Mouse (Mus musculus): ENCODE results near the gene Tsacc. TPM values are rescaled to one million over a fixed set of nuclear protein-coding genes. Genes with fewer than 3 reads are reported as not detected.

The Tsacc gene
- polyA plus RNA-seq, 2 experiments = 2.5 to 4.6 TPM

GRCm38 (mm10) chr3:88331282-88331681 lies 34.5 kb upstream of the Tsacc start:
- Histone ChIP-seq H3K27ac (no peak overlapping the region), H3K27me3 (ENCODE audit: control insufficient read depth, insufficient read depth, low read length) (no peaks in the 10 kb centered on the region), H3K4me1 (replicated peaks; ENCODE audit: control insufficient read depth in 2 of 2, insufficient read depth in 2 of 2, low read length in 1 of 2) (peaks cover 11 to 14% of the 10 kb centered on the region in 2 experiments), H3K4me3 (ENCODE audit: insufficient read depth in 1 of 2, low read depth in 2 of 2, low read length in 2 of 2) (no peak overlapping the region), H3K4me2 (ENCODE audit: low read depth) (no peak overlapping the region), H3K9me3 (ENCODE audit: control insufficient read depth, low read length) (no peaks in the 10 kb centered on the region), H3K36me3 (replicated peaks; ENCODE audit: control insufficient read depth, insufficient read depth, low read depth) (no peaks in the 10 kb centered on the region), H3K9ac (replicated peaks) (no peak overlapping the region)
- WGBS (ENCODE audit: insufficient replicate concordance) = 15% methylated on average over 2 of the region's 2 CpGs
- TF ChIP-seq EP300 (IDR thresholded peaks at IDR 0.05; ENCODE audit: low read depth) (no peak), CTCF (IDR thresholded peaks at IDR 0.05; ENCODE audit: low read depth) (peak; percentile 91)
- peak; percentile 56 to 60 (median 57) for DNase-seq (ENCODE audit: low read depth in 3 of 3, low spot score in 3 of 3)
- no peak for ATAC-seq (ENCODE audit: insufficient read depth)

DNA sequence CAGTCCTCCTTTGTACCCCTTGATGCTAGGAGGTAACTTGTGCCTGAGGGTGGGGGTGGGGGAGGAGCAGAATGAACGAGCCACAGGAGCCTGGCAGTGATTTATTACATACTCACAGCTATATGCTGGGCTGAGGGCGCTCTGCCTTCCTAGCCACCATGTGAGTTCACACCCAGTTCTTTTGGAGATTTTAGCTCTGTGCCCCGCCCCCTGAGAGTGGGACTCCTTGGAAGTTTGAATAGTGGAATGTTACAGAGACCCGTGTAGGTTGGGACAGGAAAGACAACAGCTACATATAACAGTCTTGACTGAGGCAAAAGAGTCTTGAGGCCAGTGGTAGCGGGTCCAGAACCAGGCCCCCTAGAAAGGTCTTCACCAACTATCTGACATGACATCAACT lies 32.2 kb upstream of the Tsacc start:
- Histone ChIP-seq H3K4me3 (ENCODE audit: insufficient read depth in 1 of 2, low read depth in 2 of 2, low read length in 2 of 2) (no peak overlapping the region), H3K9ac (replicated peaks) (no peak overlapping the region), H3K4me2 (ENCODE audit: low read depth) (no peak overlapping the region), H3K4me1 (replicated peaks; ENCODE audit: control insufficient read depth in 2 of 2, insufficient read depth in 2 of 2, low read length in 1 of 2) (peaks cover 0 to 8% of the 10 kb centered on the region in 2 experiments; a peak in 3 of 4 replicates), H3K27me3 (ENCODE audit: control insufficient read depth, insufficient read depth, low read length) (no peaks in the 10 kb centered on the region), H3K36me3 (replicated peaks; ENCODE audit: control insufficient read depth, insufficient read depth, low read depth) (no peaks in the 10 kb centered on the region), H3K27ac (no peak overlapping the region), H3K9me3 (ENCODE audit: control insufficient read depth, low read length) (no peaks in the 10 kb centered on the region)
- DNase-seq (ENCODE audit: low read depth in 3 of 3, low spot score in 3 of 3) (no peak), ATAC-seq (ENCODE audit: insufficient read depth) (no peak)
- TF ChIP-seq CTCF (IDR thresholded peaks at IDR 0.05; ENCODE audit: low read depth) (no peak), EP300 (IDR thresholded peaks at IDR 0.05; ENCODE audit: low read depth) (no peak)
- 67% methylated on average over 5 of the region's 5 CpGs for WGBS (ENCODE audit: insufficient replicate concordance)

- DNase-seq (ENCODE audit: low read depth in 3 of 3, low spot score in 3 of 3) = peak; percentile 60 to 63 (median 60)
- Histone ChIP-seq H3K9ac (replicated peaks) (peak within 1 kb of the TSS; percentile 83), H3K36me3 (replicated peaks; ENCODE audit: control insufficient read depth, insufficient read depth, low read depth) (peaks cover 25% of the 10 kb centered on the region), H3K4me2 (ENCODE audit: low read depth) (peak within 1 kb of the TSS; percentile 80), H3K4me1 (replicated peaks; ENCODE audit: control insufficient read depth in 2 of 2, insufficient read depth in 2 of 2, low read length in 1 of 2) (peaks cover 0 to 6% of the 10 kb centered on the region in 2 experiments; a peak in 3 of 4 replicates), H3K9me3 (ENCODE audit: control insufficient read depth, low read length) (no peaks in the 10 kb centered on the region), H3K27ac (peak within 1 kb of the TSS; percentile 42), H3K27me3 (ENCODE audit: control insufficient read depth, insufficient read depth, low read length) (no peaks in the 10 kb centered on the region), H3K4me3 (ENCODE audit: insufficient read depth in 1 of 2, low read depth in 2 of 2, low read length in 2 of 2) (peak within 1 kb of the TSS; percentile 80 to 97)
- TF ChIP-seq EP300 (IDR thresholded peaks at IDR 0.05; ENCODE audit: low read depth) (no peak), CTCF (IDR thresholded peaks at IDR 0.05; ENCODE audit: low read depth) (no peak)
- peak; percentile 79 for ATAC-seq (ENCODE audit: insufficient read depth)
- 2% methylated on average over 10 of the region's 10 CpGs for WGBS (ENCODE audit: insufficient replicate concordance)
These were observed 28.2 kb upstream of the Tsacc start, which contains the start of gene Glmp for GRCm38 (mm10) chr3:88324951-88325405. TSS of gene Glmp (plus strand) at chr3:88325023.

- TF ChIP-seq CTCF (IDR thresholded peaks at IDR 0.05; ENCODE audit: low read depth) (no peak), EP300 (IDR thresholded peaks at IDR 0.05; ENCODE audit: low read depth) (no peak)
- 16% methylated on average over 1 of the region's 1 CpGs for WGBS (ENCODE audit: insufficient replicate concordance)
- no peaks in the 10 kb centered on the region for H3K9me3 ChIP-seq (ENCODE audit: control insufficient read depth, low read length)
- H3K4me3 ChIP-seq (ENCODE audit: insufficient read depth in 1 of 2, low read depth in 2 of 2, low read length in 2 of 2) = no peak overlapping the region; a peak in 1 of 4 replicates
- no peak for ATAC-seq (ENCODE audit: insufficient read depth)
- no peaks in the 10 kb centered on the region for H3K27me3 ChIP-seq (ENCODE audit: control insufficient read depth, insufficient read depth, low read length)
- peaks cover 14 to 24% of the 10 kb centered on the region in 2 experiments for H3K4me1 ChIP-seq (replicated peaks; ENCODE audit: control insufficient read depth in 2 of 2, insufficient read depth in 2 of 2, low read length in 1 of 2)
- H3K9ac ChIP-seq (replicated peaks) = no peak overlapping the region
- no peak overlapping the region for H3K27ac ChIP-seq
- H3K4me2 ChIP-seq (ENCODE audit: low read depth) = peak overlapping the region; percentile 98
- no peak for DNase-seq (ENCODE audit: low read depth in 3 of 3, low spot score in 3 of 3)
- peaks cover 38% of the 10 kb centered on the region for H3K36me3 ChIP-seq (replicated peaks; ENCODE audit: control insufficient read depth, insufficient read depth, low read depth)
These were observed 2.4 kb upstream of the Tsacc start for GRCm38 (mm10) chr3:88299172-88299571.

DNA sequence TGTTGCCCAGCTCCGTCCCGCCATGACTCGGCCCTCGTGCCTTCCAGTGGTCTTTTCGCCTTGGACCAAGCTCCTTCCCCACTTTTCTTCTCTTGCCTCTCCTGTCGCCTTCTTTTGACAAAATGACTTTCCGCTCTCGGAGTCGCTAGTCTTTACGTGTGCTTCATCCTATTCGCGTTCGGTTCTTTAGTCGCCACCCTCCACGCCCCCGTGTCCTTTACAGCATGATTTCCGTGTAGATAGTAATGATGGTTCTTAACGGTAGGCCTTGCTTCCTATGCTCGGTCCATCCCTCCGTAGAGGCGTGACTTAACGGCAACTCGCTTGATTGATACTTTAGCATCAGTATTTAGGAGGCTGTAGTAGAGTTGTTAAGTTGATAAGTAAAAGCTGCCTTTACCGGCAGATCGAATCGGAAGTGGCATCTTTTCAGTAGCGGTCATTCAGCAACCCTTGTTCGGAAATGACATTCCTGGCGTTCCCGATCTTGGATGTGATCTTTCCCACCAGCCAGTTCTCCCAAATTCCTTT lies 587 bp upstream of the Tsacc start:
- H3K4me3 ChIP-seq (ENCODE audit: insufficient read depth in 1 of 2, low read depth in 2 of 2, low read length in 2 of 2) = peak overlapping the region; percentile 71 to 82
- H3K27ac ChIP-seq = peak overlapping the region; percentile 75
- H3K27me3 ChIP-seq (ENCODE audit: control insufficient read depth, insufficient read depth, low read length) = no peaks in the 10 kb centered on the region
- peaks cover 25% of the 10 kb centered on the region for H3K36me3 ChIP-seq (replicated peaks; ENCODE audit: control insufficient read depth, insufficient read depth, low read depth)
- H3K9me3 ChIP-seq (ENCODE audit: control insufficient read depth, low read length) = no peaks in the 10 kb centered on the region
- peak overlapping the region; percentile 78 for H3K9ac ChIP-seq (replicated peaks)
- DNase-seq (ENCODE audit: low read depth in 3 of 3, low spot score in 3 of 3) = peak; percentile 36 to 49 (median 39)
- TF ChIP-seq CTCF (IDR thresholded peaks at IDR 0.05; ENCODE audit: low read depth) (no peak), EP300 (IDR thresholded peaks at IDR 0.05; ENCODE audit: low read depth) (no peak)
- ATAC-seq (ENCODE audit: insufficient read depth) = peak; percentile 26; the same call in 1 of the 2 replicates
- WGBS (ENCODE audit: insufficient replicate concordance) = under 1% methylated on average over 30 of the region's 30 CpGs
- peak overlapping the region; percentile 98 for H3K4me2 ChIP-seq (ENCODE audit: low read depth)
- peaks cover 14 to 24% of the 10 kb centered on the region in 2 experiments for H3K4me1 ChIP-seq (replicated peaks; ENCODE audit: control insufficient read depth in 2 of 2, insufficient read depth in 2 of 2, low read length in 1 of 2)
